Mouse (Mus musculus): ENCODE data around the gene Fam196b.

- TF ChIP-seq POLR2A (IDR thresholded peaks at IDR 0.05; ENCODE audit: extremely low read depth, insufficient read depth, low read length), result no peak
- no peak for TF ChIP-seq CTCF (IDR thresholded peaks at IDR 0.05; ENCODE audit: low read depth, low read length)
Measured at GRCm38 (mm10) chr11:34339693-34340092, 25.1 kb downstream of the Fam196b start.

Data from liver, adult 2 months (tissue).